Mouse (Mus musculus): ENCODE results near the gene Slco2b1. TPM values are rescaled to one million over a fixed set of nuclear protein-coding genes. Genes with fewer than 3 reads are reported as not detected.
A peak's percentile ranks its signal among the peaks of the same experiment; 100 is the strongest.

Gene Slco2b1
- total RNA-seq, 2 experiments from 2014 or later = 5.2 to 7.1 TPM

DNA sequence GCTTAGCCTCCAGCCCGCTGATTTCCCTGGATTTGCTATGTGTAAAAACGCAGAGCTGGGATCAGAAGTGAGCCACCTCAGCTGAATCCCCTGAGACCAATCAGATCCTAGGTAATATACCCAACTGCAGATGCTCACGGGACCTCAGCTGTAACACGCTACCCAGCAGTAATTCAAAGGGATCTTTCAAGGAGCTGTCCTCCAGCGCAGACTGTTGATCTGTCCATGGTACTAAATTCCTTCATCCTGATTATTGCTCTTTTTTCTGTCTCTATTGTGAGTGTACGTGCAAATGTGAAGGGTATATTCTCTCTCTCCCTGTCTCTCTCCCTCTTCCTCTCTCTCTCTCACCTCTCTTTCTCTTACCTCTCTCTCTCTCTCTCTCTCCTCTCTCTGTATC lies 78.9 kb downstream of the Slco2b1 start:
- Histone ChIP-seq H3K27ac (peak overlapping the region; percentile 96; the same call in 1 of the 2 replicates), H3K4me3 (no peak overlapping the region)
- no peak for DNase-seq
- no peak for TF ChIP-seq CTCF (IDR thresholded peaks at IDR 0.05)
- intact Hi-C loops (cut with DNase I) = no loop called here

DNA sequence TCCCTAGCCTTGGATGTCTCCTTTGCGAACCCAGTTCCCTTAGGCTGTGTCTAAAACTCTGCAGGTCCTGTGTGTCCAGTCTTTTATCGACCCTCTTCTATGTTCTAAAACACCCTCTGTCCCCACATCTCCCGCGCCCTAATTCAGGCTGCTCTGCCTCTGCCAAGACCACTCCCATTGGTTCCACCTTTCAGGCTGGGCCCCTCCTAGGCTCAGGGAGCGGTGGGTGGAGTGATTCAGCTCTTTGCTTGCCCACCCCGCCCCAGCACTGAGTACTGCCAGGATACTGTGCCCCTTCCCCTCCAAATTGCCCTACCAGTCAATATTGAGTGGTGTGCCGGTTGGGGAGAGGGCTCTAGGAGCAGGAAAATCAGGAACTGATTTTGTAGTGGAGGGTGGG lies 83.8 kb downstream of the Slco2b1 start:
- Histone ChIP-seq H3K27ac (peak overlapping the region; percentile 96), H3K4me3 (peak overlapping the region; percentile 88)
- no peak for TF ChIP-seq CTCF (IDR thresholded peaks at IDR 0.05)
- intact Hi-C loops (cut with DNase I) = no loop called here
- peak; percentile 54 for DNase-seq

DNA sequence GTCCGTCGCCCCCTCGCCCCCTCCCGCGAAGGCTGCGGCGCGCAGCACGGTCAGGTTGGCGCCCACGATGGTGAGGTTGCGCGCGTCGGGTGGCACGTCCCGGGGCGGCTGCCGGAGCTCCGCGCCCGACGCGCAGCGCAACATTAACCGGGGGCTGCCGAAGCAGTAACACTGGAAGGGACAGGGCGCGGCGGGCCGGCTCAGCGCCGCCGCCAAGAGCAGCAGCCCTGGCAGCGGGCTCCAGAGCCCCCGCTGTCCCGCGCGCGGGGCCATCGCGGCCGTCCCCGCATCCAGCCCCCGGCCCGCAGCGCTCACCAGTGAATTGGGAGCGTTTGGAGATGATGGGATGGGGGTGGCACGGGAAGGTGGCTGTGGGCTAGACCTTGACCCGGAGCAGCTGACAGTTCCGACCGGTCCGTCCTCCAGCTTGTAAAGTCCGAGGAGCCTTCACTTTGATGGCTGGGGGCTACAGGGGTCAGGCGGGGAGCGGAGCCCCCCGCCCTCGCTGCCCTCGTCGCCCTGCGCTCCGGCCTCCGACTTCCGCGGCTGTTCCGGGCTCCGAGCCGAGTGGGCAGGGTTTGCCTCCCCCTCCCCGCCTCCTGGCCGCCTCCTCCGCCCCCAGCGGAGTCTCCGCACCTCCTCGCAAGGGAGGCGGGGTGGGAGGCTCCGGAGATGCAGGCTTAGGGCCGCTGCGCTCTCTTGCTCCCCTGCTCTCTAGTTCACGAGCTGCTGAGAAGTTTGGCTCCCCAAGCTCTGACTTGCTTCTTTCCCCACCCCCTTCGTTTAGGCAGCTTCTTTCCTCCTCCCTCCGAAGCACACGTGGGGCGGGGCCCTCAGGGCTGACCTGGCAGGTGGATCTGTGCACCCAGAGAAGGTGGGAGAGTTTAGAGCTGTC lies 84.5 kb downstream of the Slco2b1 start, which contains the start of gene Tpbgl:
TSS of gene Tpbgl (minus strand) at position 728 of the 895 bp plus-strand sequence.
- no peak for TF ChIP-seq CTCF (IDR thresholded peaks at IDR 0.05)
- Histone ChIP-seq H3K27ac (peak within 1 kb of the TSS; percentile 96), H3K4me3 (peak within 1 kb of the TSS; percentile 88)
- intact Hi-C loops (cut with DNase I) = no loop called here
- peak; percentile 93 for DNase-seq

DNA sequence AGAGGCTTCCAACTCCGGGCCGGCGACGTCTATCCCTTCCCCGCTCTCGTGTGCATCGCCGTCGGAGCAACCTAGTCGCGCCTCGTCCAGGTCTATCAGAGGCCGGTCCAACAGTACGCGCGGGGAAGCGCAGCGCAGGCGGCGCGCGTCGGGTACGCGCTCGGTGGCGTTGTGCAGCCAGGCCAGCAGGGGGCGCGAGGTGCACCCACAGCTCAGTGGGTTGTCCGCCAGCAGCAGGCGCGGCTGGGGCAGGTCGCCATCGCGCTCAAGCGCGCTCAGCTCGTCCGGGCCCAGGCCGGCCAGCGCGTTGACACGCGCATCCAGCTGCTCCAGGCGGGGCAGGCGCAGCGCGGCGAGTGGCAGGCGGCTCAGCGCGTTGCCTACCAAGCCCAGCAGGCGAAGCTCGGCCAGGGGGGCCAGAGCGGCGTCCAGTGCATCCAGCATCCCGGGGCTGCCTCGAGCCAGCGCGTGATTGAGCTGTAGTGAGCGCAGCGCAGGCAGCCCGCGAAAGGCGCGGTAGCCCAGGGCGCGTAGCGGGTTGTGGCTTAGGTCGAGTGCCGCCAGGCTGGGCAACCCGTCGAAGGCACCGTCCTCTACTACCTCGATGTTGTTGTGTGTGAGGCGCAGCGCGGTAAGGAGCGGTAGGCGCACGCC lies 85.3 kb downstream of the Slco2b1 start:
- intact Hi-C loops (cut with DNase I) = loop anchor here (1.0 to 2.0 kb wide), 2 partner anchors 41 to 84 kb away; no protein-coding TSS in a partner anchor
- peak; percentile 98 for DNase-seq
- TF ChIP-seq CTCF (IDR thresholded peaks at IDR 0.05) = peak; percentile 99
- H3K27ac ChIP-seq = peak overlapping the region; percentile 96
- H3K4me3 ChIP-seq = peak overlapping the region; percentile 88

DNA sequence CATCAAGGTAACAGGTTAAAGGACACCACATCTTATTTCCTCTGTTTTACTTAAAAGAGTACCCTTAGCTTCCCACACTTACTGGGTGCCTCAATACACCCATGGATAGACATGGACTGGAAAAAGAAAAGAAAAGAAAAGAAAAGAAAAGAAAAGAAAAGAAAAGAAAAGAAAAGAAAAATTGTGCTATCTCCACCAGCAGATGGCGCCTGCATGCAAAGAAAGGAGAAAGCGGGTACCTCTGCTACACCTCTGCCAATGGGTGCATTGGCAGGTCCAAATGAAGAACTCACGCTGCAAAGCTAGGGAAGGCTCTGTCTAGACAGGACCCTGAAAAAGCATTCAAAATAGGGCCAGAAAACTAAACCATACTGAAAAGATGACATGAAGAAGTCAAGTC lies 92.3 kb downstream of the Slco2b1 start:
- peak; percentile 81 for TF ChIP-seq CTCF (IDR thresholded peaks at IDR 0.05)
- intact Hi-C loops (cut with DNase I) = loop anchor here (1.0 to 5.0 kb wide), 3 partner anchors 91 to 258 kb away; no protein-coding TSS in a partner anchor
- peak; percentile 60 for DNase-seq
- H3K27ac ChIP-seq = no peak overlapping the region
- H3K4me3 ChIP-seq = no peak overlapping the region

DNA sequence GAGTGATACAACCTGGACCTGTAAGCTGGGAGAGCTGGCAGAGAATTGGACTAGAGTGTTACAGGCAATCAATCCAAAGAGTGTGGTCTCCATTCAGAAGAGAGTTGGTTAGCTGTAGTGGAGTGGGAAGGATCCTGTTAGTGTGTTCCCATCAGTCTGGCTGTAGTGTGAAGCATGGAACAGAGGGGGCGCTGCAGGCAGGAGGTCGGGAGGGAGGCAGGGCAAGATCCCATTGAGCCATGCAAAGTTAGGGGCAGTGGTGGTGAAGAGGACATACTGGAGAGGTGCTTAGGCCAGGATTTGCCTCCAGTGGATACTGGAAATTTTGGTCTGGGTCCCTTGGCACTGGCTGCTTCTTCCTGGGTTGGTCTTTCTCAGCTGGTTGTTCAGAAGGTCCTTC lies 92.9 kb downstream of the Slco2b1 start:
- Histone ChIP-seq H3K27ac (no peak overlapping the region), H3K4me3 (no peak overlapping the region)
- intact Hi-C loops (cut with DNase I) = loop anchor here (5.0 kb wide), 1 partner anchor 259 kb away; no protein-coding TSS in a partner anchor
- no peak for DNase-seq
- TF ChIP-seq CTCF (IDR thresholded peaks at IDR 0.05) = no peak

Other genes with a start within 250 kb of the Slco2b1 start
- gene Klhl35, start 245.3 kb downstream of the Slco2b1 start, total RNA-seq (2021) = not detected
- 100 to 1,000 TPM; 242 to 287 TPM for gene Rps3, start 227.6 kb downstream of the Slco2b1 start, total RNA-seq (2021)
- gene Arrb1, start 175.9 kb downstream of the Slco2b1 start, total RNA-seq (2021) = 10 to 100 TPM in 1 of 2 experiments, 1 to 10 TPM in 1; 6.9 to 10.8 TPM
- gene Tpbgl, start 84.2 kb downstream of the Slco2b1 start, total RNA-seq (2021) = 10 to 100 TPM; 47.8 to 69.3 TPM
- gene Olfr520, start 18.9 kb upstream of the Slco2b1 start, total RNA-seq (2021) = not detected
- not detected for gene Olfr521, start 52.2 kb upstream of the Slco2b1 start, total RNA-seq (2021)
- 1 to 10 TPM; 2.1 to 3.4 TPM for gene Neu3, start 117.1 kb upstream of the Slco2b1 start, total RNA-seq (2021)
- under 1 TPM; 0.11 to 0.59 TPM for gene Xrra1, start 147.8 kb upstream of the Slco2b1 start, total RNA-seq (2021)
- gene Spcs2, start 152.1 kb upstream of the Slco2b1 start, total RNA-seq (2021) = 10 to 100 TPM; 76.7 to 79.4 TPM